Mouse (Mus musculus) hindbrain, embryonic 13.5 days (tissue): ENCODE measurements at regions not wholly inside any gene's neighbourhood (a gene's known extent, or its start where the extent isn't known, plus 50 kb on each side); places are given as distances from the start of the nearest gene placed in this dataset.

Source experiments
- ATAC-seq: fragments of 200-750 bp; cut with Nextera tagmentation; 2 replicates; pipeline ENCODE4 v1.8.0; 2017; ENCODE audit warnings: moderate TSS enrichment; ENCODE audit not compliant: low FRiP score
- H3K27ac ChIP-seq: fragments of 300-500 bp; sonication (generic); 2 replicates; pipeline ENCODE4 v1.5.1; 2015; ENCODE audit warnings: inconsistent platforms, mild to moderate bottlenecking, moderate library complexity
- H3K27me3 ChIP-seq: fragments of 300-500 bp; sonication (generic); 2 replicates; pipeline ENCODE4 v1.6.1; 2015; ENCODE audit warnings: mild to moderate bottlenecking, inconsistent platforms
- H3K36me3 ChIP-seq: fragments of 300-500 bp; sonication (generic); 2 replicates; pipeline ENCODE4 v1.6.1; 2015; ENCODE audit warnings: mild to moderate bottlenecking, inconsistent platforms
- H3K4me1 ChIP-seq: fragments of 300-500 bp; sonication (generic); replicated peaks from 2 replicates; pipeline ENCODE4 v1.6.1; 2015; ENCODE audit warnings: inconsistent platforms
- H3K4me2 ChIP-seq: fragments of 300-500 bp; sonication (generic); 2 replicates; pipeline ENCODE4 v1.6.1; 2015; ENCODE audit warnings: inconsistent platforms, mild to moderate bottlenecking, moderate library complexity
- H3K4me3 ChIP-seq: fragments of 300-500 bp; sonication (generic); 2 replicates; pipeline ENCODE4 v1.5.1; 2015; ENCODE audit warnings: mild to moderate bottlenecking, inconsistent platforms
- H3K9ac ChIP-seq: fragments of 300-500 bp; sonication (generic); 2 replicates; pipeline ENCODE4 v1.6.1; 2015; ENCODE audit warnings: mild to moderate bottlenecking, inconsistent platforms
- H3K9me3 ChIP-seq: fragments of 300-500 bp; sonication (generic); 2 replicates; pipeline ENCODE4 v1.6.1; 2016; ENCODE audit warnings: inconsistent platforms
- whole genome bisulfite sequencing: fragments of 180-500 bp; shearing (Covaris S2); methylation state at CpG from one replicate; pipeline ENCODE4 v1.1.7; 2015; 5-methylcytosine and 5-hydroxymethylcytosine counted together

- H3K36me3 ChIP-seq: no peaks in the 10 kb centered on the region
- ATAC-seq: no peak
- no peaks in the 10 kb centered on the region for H3K27me3 ChIP-seq
- no peaks in the 10 kb centered on the region for H3K9me3 ChIP-seq
- H3K4me3 ChIP-seq: no peak overlapping the region
- H3K4me2 ChIP-seq: no peak overlapping the region
- no peaks in the 10 kb centered on the region for H3K4me1 ChIP-seq
- no peak overlapping the region for H3K27ac ChIP-seq
- H3K9ac ChIP-seq: no peak overlapping the region
- 80% methylated on average over 1 of the region's 1 CpGs for WGBS
These were observed 231.4 kb upstream of the Frg1 start for GRCm38 (mm10) chr8:41648276-41648675.

GRCm38 (mm10) chr8:41644626-41645025, 227.8 kb upstream of the Frg1 start:
- no peak for ATAC-seq
- H3K9ac ChIP-seq: no peak overlapping the region
- H3K27ac ChIP-seq: no peak overlapping the region
- no peaks in the 10 kb centered on the region for H3K4me1 ChIP-seq
- no peak overlapping the region for H3K4me3 ChIP-seq
- 78% methylated on average over 5 of the region's 5 CpGs for WGBS
- no peaks in the 10 kb centered on the region for H3K36me3 ChIP-seq
- no peaks in the 10 kb centered on the region for H3K9me3 ChIP-seq
- no peaks in the 10 kb centered on the region for H3K27me3 ChIP-seq
- no peak overlapping the region for H3K4me2 ChIP-seq

GRCm38 (mm10) chr8:41623841-41624240, 207.0 kb upstream of the Frg1 start:
- no peak for ATAC-seq
- WGBS: 89% methylated on average over 4 of the region's 4 CpGs
- H3K27ac ChIP-seq: no peak overlapping the region
- H3K27me3 ChIP-seq: no peaks in the 10 kb centered on the region
- H3K4me3 ChIP-seq: no peak overlapping the region
- no peak overlapping the region for H3K4me2 ChIP-seq
- H3K9me3 ChIP-seq: no peaks in the 10 kb centered on the region
- no peaks in the 10 kb centered on the region for H3K36me3 ChIP-seq
- no peak overlapping the region for H3K9ac ChIP-seq
- no peaks in the 10 kb centered on the region for H3K4me1 ChIP-seq

GRCm38 (mm10) chr8:41600255-41600654, 183.4 kb upstream of the Frg1 start:
- no peaks in the 10 kb centered on the region for H3K4me1 ChIP-seq
- WGBS: 81% methylated on average over 1 of the region's 1 CpGs
- no peak overlapping the region for H3K9ac ChIP-seq
- no peaks in the 10 kb centered on the region for H3K27me3 ChIP-seq
- no peaks in the 10 kb centered on the region for H3K9me3 ChIP-seq
- H3K4me2 ChIP-seq: no peak overlapping the region
- H3K36me3 ChIP-seq: no peaks in the 10 kb centered on the region
- H3K27ac ChIP-seq: no peak overlapping the region
- no peak overlapping the region for H3K4me3 ChIP-seq
- no peak for ATAC-seq

- 90% methylated on average over 5 of the region's 5 CpGs for WGBS
- no peak overlapping the region for H3K27ac ChIP-seq
- no peak overlapping the region for H3K4me2 ChIP-seq
- H3K9ac ChIP-seq: no peak overlapping the region
- no peak for ATAC-seq
- no peaks in the 10 kb centered on the region for H3K27me3 ChIP-seq
- H3K4me1 ChIP-seq: 0 out of 2 replicates have a peak, but pooled peaks cover 3% of the 10 kb centered on the region
- no peak overlapping the region for H3K4me3 ChIP-seq
- no peaks in the 10 kb centered on the region for H3K36me3 ChIP-seq
- no peaks in the 10 kb centered on the region for H3K9me3 ChIP-seq
These were observed 177.6 kb upstream of the Frg1 start for GRCm38 (mm10) chr8:41594446-41594845.

GRCm38 (mm10) chr8:41593666-41594042, 176.8 kb upstream of the Frg1 start:
- ATAC-seq: no peak
- H3K36me3 ChIP-seq: no peaks in the 10 kb centered on the region
- no peak overlapping the region for H3K9ac ChIP-seq
- WGBS: 68% methylated on average over 2 of the region's 2 CpGs
- H3K4me2 ChIP-seq: no peak overlapping the region
- no peak overlapping the region for H3K4me3 ChIP-seq
- H3K27ac ChIP-seq: no peak overlapping the region
- 0 out of 2 replicates have a peak, but pooled peaks cover 3% of the 10 kb centered on the region for H3K4me1 ChIP-seq
- no peaks in the 10 kb centered on the region for H3K27me3 ChIP-seq
- no peaks in the 10 kb centered on the region for H3K9me3 ChIP-seq

GRCm38 (mm10) chr8:41592741-41593665, 176.1 kb upstream of the Frg1 start:
- H3K4me2 ChIP-seq: no peak overlapping the region
- no peak overlapping the region for H3K27ac ChIP-seq
- no peaks in the 10 kb centered on the region for H3K9me3 ChIP-seq
- 73% methylated on average over 6 of the region's 6 CpGs for WGBS
- 0 out of 2 replicates have a peak, but pooled peaks cover 3% of the 10 kb centered on the region for H3K4me1 ChIP-seq
- no peak overlapping the region for H3K4me3 ChIP-seq
- ATAC-seq: no peak
- no peaks in the 10 kb centered on the region for H3K27me3 ChIP-seq
- H3K9ac ChIP-seq: no peak overlapping the region
- H3K36me3 ChIP-seq: no peaks in the 10 kb centered on the region

GRCm38 (mm10) chr8:41592174-41592573, 175.3 kb upstream of the Frg1 start:
- Histone ChIP-seq H3K4me2 (no peak overlapping the region), H3K4me3 (no peak overlapping the region), H3K9ac (no peak overlapping the region), H3K36me3 (no peaks in the 10 kb centered on the region), H3K27ac (no peak overlapping the region), H3K9me3 (no peaks in the 10 kb centered on the region), H3K27me3 (no peaks in the 10 kb centered on the region), H3K4me1 (0 out of 2 replicates have a peak, but pooled peaks cover 3% of the 10 kb centered on the region)
- WGBS: 72% methylated on average over 9 of the region's 9 CpGs
- ATAC-seq: no peak

- ATAC-seq: no peak
- WGBS: 52% methylated on average over 2 of the region's 2 CpGs
- Histone ChIP-seq H3K4me2 (no peak overlapping the region), H3K9ac (no peak overlapping the region), H3K4me1 (0 out of 2 replicates have a peak, but pooled peaks cover 3% of the 10 kb centered on the region), H3K27me3 (no peaks in the 10 kb centered on the region), H3K9me3 (no peaks in the 10 kb centered on the region), H3K4me3 (no peak overlapping the region), H3K27ac (no peak overlapping the region), H3K36me3 (no peaks in the 10 kb centered on the region)
These were observed 171.3 kb upstream of the Frg1 start for GRCm38 (mm10) chr8:41588157-41588556.

- no peaks in the 10 kb centered on the region for H3K27me3 ChIP-seq
- no peak overlapping the region for H3K27ac ChIP-seq
- 36% methylated on average over 10 of the region's 10 CpGs for WGBS
- peak; percentile 91 for ATAC-seq
- H3K4me3 ChIP-seq: no peak overlapping the region
- H3K4me2 ChIP-seq: no peak overlapping the region
- no peaks in the 10 kb centered on the region for H3K9me3 ChIP-seq
- H3K36me3 ChIP-seq: no peaks in the 10 kb centered on the region
- 0 out of 2 replicates have a peak, but pooled peaks cover 4% of the 10 kb centered on the region for H3K4me1 ChIP-seq
- no peak overlapping the region for H3K9ac ChIP-seq
These were observed 156.4 kb upstream of the Frg1 start for GRCm38 (mm10) chr8:41573027-41573885.

GRCm38 (mm10) chr8:41570566-41570965, 153.7 kb upstream of the Frg1 start:
- no peak overlapping the region for H3K4me3 ChIP-seq
- H3K9me3 ChIP-seq: no peaks in the 10 kb centered on the region
- ATAC-seq: no peak
- no peaks in the 10 kb centered on the region for H3K36me3 ChIP-seq
- WGBS: 83% methylated on average over 6 of the region's 6 CpGs
- 0 out of 2 replicates have a peak, but pooled peaks cover 4% of the 10 kb centered on the region for H3K4me1 ChIP-seq
- H3K27me3 ChIP-seq: no peaks in the 10 kb centered on the region
- H3K9ac ChIP-seq: no peak overlapping the region
- H3K27ac ChIP-seq: no peak overlapping the region
- H3K4me2 ChIP-seq: no peak overlapping the region

- WGBS: 91% methylated on average over 14 of the region's 14 CpGs
- no peak overlapping the region for H3K4me3 ChIP-seq
- H3K27ac ChIP-seq: no peak overlapping the region
- no peak for ATAC-seq
- H3K9me3 ChIP-seq: no peaks in the 10 kb centered on the region
- no peak overlapping the region for H3K9ac ChIP-seq
- no peak overlapping the region for H3K4me2 ChIP-seq
- no peaks in the 10 kb centered on the region for H3K36me3 ChIP-seq
- H3K27me3 ChIP-seq: no peaks in the 10 kb centered on the region
- no peaks in the 10 kb centered on the region for H3K4me1 ChIP-seq
These were observed 145.1 kb upstream of the Frg1 start for GRCm38 (mm10) chr8:41561995-41562394.
